Mouse (Mus musculus) ES-Bruce4 (cell line): Measurements from ENCODE around the gene Slc8a3.

ENCODE experiments used
- CTCF ChIP-seq: IDR thresholded peaks from one replicate; pipeline ENCODE4 v1.8.1; 2011; ENCODE audit warnings: low read depth, low read length
- POLR2A ChIP-seq: IDR thresholded peaks from one replicate; pipeline ENCODE4 v1.8.1; 2011; ENCODE audit warnings: low read length; ENCODE audit not compliant: insufficient read depth

GRCm38 (mm10) chr12:81294613-81295012 is 38.4 kb downstream of the Slc8a3 start:
- no peak for TF ChIP-seq POLR2A
- TF ChIP-seq CTCF, result no peak
